Mouse (Mus musculus): ENCODE data around the gene Syn2.
"Not testable (repeated sequence)": the region's sequence is repeated elsewhere in the genome, so short reads cannot be mapped to it uniquely, and the experiment has no call there.

Gene Syn2

DNA sequence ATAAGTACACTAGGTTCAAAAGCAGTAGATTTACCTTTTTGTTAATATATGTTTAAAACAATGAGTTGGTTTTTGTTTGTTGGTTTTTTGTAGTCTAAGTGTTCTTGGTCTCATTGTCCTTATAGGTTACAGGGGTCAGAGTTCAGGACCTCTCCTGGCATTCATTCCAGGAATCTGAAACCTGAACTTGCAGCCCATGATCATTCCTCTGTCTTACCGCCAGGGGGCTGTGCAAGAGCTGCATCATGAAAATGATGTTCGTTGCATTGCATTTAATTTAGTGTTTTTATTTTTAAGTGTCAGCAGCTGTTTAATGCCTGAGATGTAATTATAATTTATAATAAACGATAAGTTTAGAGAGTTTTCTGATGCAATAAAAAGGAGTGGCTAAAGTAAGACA, 40.1 kb downstream of the Syn2 start:
- DNase-seq (ENCODE audit: low read depth, low spot score) = peak; percentile 2

GRCm38 (mm10) chr6:115178826-115179225, 44.1 kb downstream of the Syn2 start:
- no peak for DNase-seq (ENCODE audit: low read depth, low spot score)

DNA sequence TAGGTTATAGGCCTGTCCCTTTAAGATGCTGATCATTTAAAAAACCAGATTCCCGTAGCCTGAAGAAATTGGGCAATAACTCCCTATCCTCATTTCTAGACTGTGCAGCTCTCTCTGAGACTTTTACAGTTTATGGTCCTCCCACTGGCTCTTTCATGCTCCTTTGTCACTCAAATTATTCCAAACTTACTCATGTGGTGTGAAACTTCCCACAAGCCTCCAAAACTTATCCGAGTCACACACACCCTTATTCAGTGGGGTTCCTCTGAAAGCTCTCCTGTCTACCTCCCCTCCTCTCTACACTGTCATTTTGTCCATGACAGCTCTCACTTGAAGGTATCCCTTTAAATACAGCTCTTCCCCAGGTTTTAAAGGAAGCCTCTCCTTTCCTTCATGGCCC, 46.4 kb downstream of the Syn2 start:
- DNase-seq (ENCODE audit: low read depth, low spot score) = no peak

- DNase-seq (ENCODE audit: low read depth, low spot score) = no peak
Observed at GRCm38 (mm10) chr6:115191111-115191510, 56.4 kb downstream of the Syn2 start.

DNA sequence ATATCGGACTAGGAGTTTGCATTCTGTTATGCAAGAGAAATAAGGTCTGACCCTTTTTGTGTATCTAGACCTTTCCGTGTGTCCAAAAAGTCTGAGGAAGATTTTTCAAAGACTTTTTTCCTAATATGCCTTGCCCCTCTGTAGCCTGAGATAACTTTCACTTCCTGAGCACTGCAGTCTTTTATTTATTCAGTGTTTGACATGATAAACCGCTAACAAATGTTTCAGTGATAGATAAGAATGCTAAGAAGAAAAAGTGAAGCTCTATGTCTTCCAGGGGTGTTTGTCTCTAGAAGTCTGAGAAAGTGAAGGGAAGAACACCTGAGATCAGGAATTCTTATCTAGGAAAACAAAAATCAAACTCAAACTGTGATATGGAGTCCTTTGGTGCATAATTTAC, 66.1 kb downstream of the Syn2 start:
- DNase-seq (ENCODE audit: low read depth, low spot score) = no peak

DNA sequence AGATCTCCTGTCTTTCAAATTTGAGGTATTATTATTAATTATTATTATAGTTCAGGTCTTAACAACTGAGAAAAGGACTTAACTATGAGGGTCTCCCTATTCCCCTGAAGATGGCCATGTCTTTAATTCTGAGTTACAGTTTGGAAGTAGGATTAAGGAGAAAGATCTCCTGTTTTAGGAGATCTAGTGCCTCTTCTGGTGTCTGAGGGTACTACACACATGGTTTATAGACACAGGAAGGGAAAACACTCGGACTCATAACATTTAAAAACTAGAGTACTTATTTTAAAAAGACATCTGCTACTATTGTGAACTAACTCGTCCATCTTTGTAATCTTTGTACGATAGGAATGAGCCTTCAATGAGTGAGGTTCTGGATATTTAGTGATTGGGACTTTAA, 68.3 kb downstream of the Syn2 start:
- DNase-seq (ENCODE audit: low read depth, low spot score) = no peak

GRCm38 (mm10) chr6:115210187-115210586, 75.5 kb downstream of the Syn2 start:
- no peak for DNase-seq (ENCODE audit: low read depth, low spot score)

DNA sequence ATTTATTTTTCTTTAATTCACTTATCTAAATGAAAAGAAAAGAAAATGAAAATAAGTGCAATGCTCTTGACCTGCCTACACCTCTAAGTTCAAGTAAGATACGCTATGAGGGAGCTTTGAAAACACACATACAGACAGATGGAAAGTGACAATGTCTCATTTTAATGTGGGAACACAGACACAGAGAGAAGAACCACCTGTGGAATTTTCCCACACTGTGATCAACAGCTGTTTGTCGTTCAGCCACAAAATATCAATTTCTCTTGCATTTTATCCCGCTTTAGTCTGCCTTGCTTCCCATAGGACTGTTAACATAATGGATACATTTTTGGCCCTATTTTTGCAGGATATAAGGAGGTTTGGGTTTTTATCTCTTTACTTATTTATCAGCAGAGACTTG, 76.1 kb downstream of the Syn2 start:
- DNase-seq (ENCODE audit: low read depth, low spot score) = no peak

- DNase-seq (ENCODE audit: low read depth, low spot score) = no peak
Observed at GRCm38 (mm10) chr6:115212132-115212903, 77.6 kb downstream of the Syn2 start.

GRCm38 (mm10) chr6:115213129-115213528, 78.4 kb downstream of the Syn2 start:
- no peak for DNase-seq (ENCODE audit: low read depth, low spot score)

DNA sequence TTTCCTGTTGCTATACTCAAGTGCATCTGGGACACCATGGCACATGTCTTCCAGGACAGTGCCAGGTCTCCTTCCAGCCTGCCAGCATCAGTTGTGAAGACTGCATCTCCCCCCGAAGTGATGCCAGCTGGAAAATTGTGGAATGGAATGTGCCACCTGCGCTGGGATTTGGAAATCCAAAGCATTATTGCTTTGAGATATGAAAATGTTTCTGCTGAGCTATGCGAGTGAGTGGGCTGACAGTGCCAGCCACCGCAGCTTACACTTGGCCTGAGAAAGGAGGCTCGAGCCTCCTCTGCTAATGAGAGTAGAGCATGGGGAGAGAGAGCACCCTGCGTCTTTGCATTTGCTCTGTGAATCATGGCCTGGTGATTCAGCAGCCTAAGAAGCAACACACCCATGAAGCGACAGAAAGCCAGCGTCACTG, 86.5 kb downstream of the Syn2 start:
- no peak for DNase-seq (ENCODE audit: low read depth, low spot score)

DNA sequence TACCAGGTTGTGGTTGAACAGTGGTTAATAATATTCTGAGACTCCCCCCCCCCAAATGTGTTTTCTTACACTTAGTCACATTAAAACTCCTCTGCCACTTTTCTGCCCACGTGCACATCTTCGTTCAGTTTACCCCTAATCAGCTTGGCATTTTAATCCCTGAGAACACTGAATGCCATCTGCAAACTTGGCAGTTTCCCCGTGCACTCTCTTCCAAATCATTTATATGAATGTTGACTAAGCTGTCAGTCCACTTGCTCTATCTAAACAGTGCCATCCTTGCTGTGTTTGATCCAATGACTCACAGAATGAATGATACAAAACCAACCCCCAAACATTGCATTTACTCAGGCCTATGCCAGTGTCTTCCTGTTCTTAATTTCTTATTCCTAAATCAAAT, 90.8 kb downstream of the Syn2 start:
- DNase-seq (ENCODE audit: low read depth, low spot score) = no peak

GRCm38 (mm10) chr6:115227043-115227442, 92.3 kb downstream of the Syn2 start, which contains the start of gene Gm17482:
Gene Gm17482 (plus strand): TSS chr6:115227343.
- DNase-seq (ENCODE audit: low read depth, low spot score) = no peak

GRCm38 (mm10) chr6:115227529-115227928, 92.8 kb downstream of the Syn2 start:
- DNase-seq (ENCODE audit: low read depth, low spot score) = peak; percentile 71

DNA sequence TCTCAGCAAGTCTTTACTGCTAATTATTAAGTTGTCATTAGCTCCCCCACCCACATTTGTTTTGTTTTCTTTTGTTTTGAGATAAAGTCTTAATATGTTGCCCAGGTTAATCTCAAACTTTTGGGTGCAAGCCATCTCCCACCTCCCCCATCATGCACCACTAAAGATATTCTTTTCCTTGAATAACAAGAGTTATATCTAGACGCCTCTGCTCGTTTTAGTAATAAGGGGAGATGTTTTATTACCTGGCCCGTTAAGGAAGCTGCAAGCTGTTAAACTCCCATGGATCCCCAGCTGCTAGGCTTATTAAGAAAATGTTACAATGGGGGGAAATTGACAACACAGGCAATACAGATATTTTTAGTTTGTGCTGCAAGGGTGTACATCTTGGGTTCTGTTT, 95.9 kb downstream of the Syn2 start:
- no peak for DNase-seq (ENCODE audit: low read depth, low spot score)

GRCm38 (mm10) chr6:115231836-115232235, 97.1 kb downstream of the Syn2 start:
- no peak for DNase-seq (ENCODE audit: low read depth, low spot score)

DNA sequence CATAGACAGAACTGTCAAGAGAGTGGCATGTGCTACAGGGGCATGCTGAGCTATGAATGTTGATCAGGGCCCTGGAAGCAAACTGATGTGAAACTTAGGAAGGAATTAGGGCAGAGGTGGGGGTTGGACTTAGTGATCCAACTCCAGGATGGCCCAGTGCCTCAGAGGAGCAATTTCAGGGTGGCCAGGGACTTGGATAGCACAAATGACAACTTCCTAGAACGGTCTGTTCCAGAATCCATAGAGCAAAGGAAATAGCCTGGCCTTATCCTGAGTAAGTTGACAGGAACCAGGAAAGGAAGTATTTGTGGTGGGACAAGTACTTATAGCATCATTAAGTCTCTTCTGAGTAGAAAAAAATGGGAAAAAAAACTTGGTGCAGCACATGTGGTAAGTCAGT, 97.9 kb downstream of the Syn2 start:
- no peak for DNase-seq (ENCODE audit: low read depth, low spot score)

GRCm38 (mm10) chr6:115238031-115239027, 103.6 kb downstream of the Syn2 start:
- no peak for DNase-seq (ENCODE audit: low read depth, low spot score)

DNA sequence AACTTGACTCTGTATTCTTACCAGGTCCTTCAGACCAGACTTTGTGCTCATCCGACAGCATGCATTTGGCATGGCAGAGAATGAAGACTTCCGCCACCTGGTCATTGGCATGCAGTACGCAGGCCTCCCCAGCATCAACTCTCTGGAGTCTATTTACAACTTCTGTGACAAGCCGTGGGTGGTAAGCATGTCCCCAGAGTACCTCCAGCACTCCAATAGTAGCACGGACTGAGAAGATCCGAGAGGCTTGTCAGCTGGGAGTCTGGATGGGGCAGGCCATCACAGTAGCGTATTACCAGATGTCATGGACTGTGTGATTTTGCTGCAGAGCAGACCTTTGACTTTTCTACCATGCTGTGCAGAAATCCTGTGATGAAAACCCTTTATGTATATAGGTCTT, 104.6 kb downstream of the Syn2 start:
- no peak for DNase-seq (ENCODE audit: low read depth, low spot score)

GRCm38 (mm10) chr6:115240431-115240830, 105.7 kb downstream of the Syn2 start:
- DNase-seq (ENCODE audit: low read depth, low spot score) = not testable (repeated sequence)

- DNase-seq (ENCODE audit: low read depth, low spot score) = no peak
Observed at GRCm38 (mm10) chr6:115241131-115241699, 106.5 kb downstream of the Syn2 start.

GRCm38 (mm10) chr6:115241939-115242338, 107.2 kb downstream of the Syn2 start:
- DNase-seq (ENCODE audit: low read depth, low spot score) = no peak
